Mouse (Mus musculus): Measurements from ENCODE around the gene Irs1. TPM values are rescaled to one million over a fixed set of nuclear protein-coding genes. Genes with fewer than 3 reads are reported as not detected.

Gene Irs1
- total and polyA plus RNA-seq, 3 experiments, result 10.5 to 50.0 (median 39.9) TPM

- TF ChIP-seq CTCF (IDR thresholded peaks at IDR 0.05) (0 out of 2 replicates have a peak, but pooled peaks have one; percentile 8), EP300 (IDR thresholded peaks at IDR 0.05; ENCODE audit: insufficient read depth, low read depth, low read length) (no peak), POLR2A (IDR thresholded peaks at IDR 0.05; ENCODE audit: insufficient read depth, low read depth, low read length) (no peak)
- no peaks in the 10 kb centered on the region for H3K36me3 ChIP-seq (ENCODE audit: control insufficient read depth, insufficient read depth, low read length)
- peak overlapping the region; percentile 67 for H3K4me3 ChIP-seq
- H3K27ac ChIP-seq, result peak overlapping the region; percentile 82
- peaks cover 8% of the 10 kb centered on the region; the same call in 1 of the 2 replicates for H3K79me2 ChIP-seq (replicated peaks; ENCODE audit: control insufficient read depth, insufficient read depth, low read length)
- intact Hi-C loops (cut with DNase I), result loop anchor here (5.0 to 10.0 kb wide), 3 partner anchors 273 to 591 kb away; no protein-coding TSS in a partner anchor
- peaks cover 2% of the 10 kb centered on the region for H3K4me1 ChIP-seq (ENCODE audit: control insufficient read depth, insufficient read depth, low read length)
- H3K9ac ChIP-seq (ENCODE audit: low read depth, low read length), result peak overlapping the region; percentile 89
- peak; percentile 39 to 40 for DNase-seq
- 0 out of 2 replicates have a peak, but pooled peaks cover 2% of the 10 kb centered on the region for H3K27me3 ChIP-seq (ENCODE audit: control insufficient read depth, insufficient read depth, low read length)
- 59% methylated on average over 16 of the region's 16 CpGs for WGBS
Observed at GRCm38 (mm10) chr1:82287776-82288325, 3.4 kb downstream of the Irs1 start.

- H3K79me2 ChIP-seq (replicated peaks; ENCODE audit: control insufficient read depth, insufficient read depth, low read length), result peaks cover 8% of the 10 kb centered on the region; the same call in 1 of the 2 replicates
- peak; percentile 47 to 63 for DNase-seq
- H3K27ac ChIP-seq, result peak overlapping the region; percentile 82
- 0 out of 2 replicates have a peak, but pooled peaks cover 2% of the 10 kb centered on the region for H3K27me3 ChIP-seq (ENCODE audit: control insufficient read depth, insufficient read depth, low read length)
- intact Hi-C loops (cut with DNase I), result loop anchor here (5.0 to 10.0 kb wide), 3 partner anchors 272 to 590 kb away; no protein-coding TSS in a partner anchor
- peaks cover 5% of the 10 kb centered on the region; the same call in 1 of the 2 replicates for H3K36me3 ChIP-seq (ENCODE audit: control insufficient read depth, insufficient read depth, low read length)
- peak overlapping the region; percentile 89 for H3K9ac ChIP-seq (ENCODE audit: low read depth, low read length)
- no peak for TF ChIP-seq EP300 (IDR thresholded peaks at IDR 0.05; ENCODE audit: insufficient read depth, low read depth, low read length)
- no peak for TF ChIP-seq POLR2A (IDR thresholded peaks at IDR 0.05; ENCODE audit: insufficient read depth, low read depth, low read length)
- TF ChIP-seq CTCF (IDR thresholded peaks at IDR 0.05), result no peak
- H3K4me1 ChIP-seq (ENCODE audit: control insufficient read depth, insufficient read depth, low read length), result peaks cover 4% of the 10 kb centered on the region
- WGBS, result 45% methylated on average over 22 of the region's 22 CpGs
- peak overlapping the region; percentile 67 for H3K4me3 ChIP-seq
Observed at GRCm38 (mm10) chr1:82287052-82287775, 4.0 kb downstream of the Irs1 start.

- H3K27ac ChIP-seq, result peak overlapping the region; percentile 82
- DNase-seq, result peak; percentile 26 to 29
- peaks cover 7% of the 10 kb centered on the region for H3K4me1 ChIP-seq (ENCODE audit: control insufficient read depth, insufficient read depth, low read length)
- H3K9ac ChIP-seq (ENCODE audit: low read depth, low read length), result peak overlapping the region; percentile 89
- peaks cover 8% of the 10 kb centered on the region; the same call in 1 of the 2 replicates for H3K79me2 ChIP-seq (replicated peaks; ENCODE audit: control insufficient read depth, insufficient read depth, low read length)
- peaks cover 8% of the 10 kb centered on the region; the same call in 1 of the 2 replicates for H3K36me3 ChIP-seq (ENCODE audit: control insufficient read depth, insufficient read depth, low read length)
- 0 out of 2 replicates have a peak, but pooled peaks cover 2% of the 10 kb centered on the region for H3K27me3 ChIP-seq (ENCODE audit: control insufficient read depth, insufficient read depth, low read length)
- TF ChIP-seq EP300 (IDR thresholded peaks at IDR 0.05; ENCODE audit: insufficient read depth, low read depth, low read length) (no peak), POLR2A (IDR thresholded peaks at IDR 0.05; ENCODE audit: insufficient read depth, low read depth, low read length) (0 out of 2 replicates have a peak, but pooled peaks have one; percentile 37)
- WGBS, result 32% methylated on average over 15 of the region's 15 CpGs
- intact Hi-C loops (cut with DNase I), result loop anchor here (5.0 to 10.0 kb wide), 3 partner anchors 272 to 589 kb away; no protein-coding TSS in a partner anchor
- peak overlapping the region; percentile 67 for H3K4me3 ChIP-seq
Observed at GRCm38 (mm10) chr1:82286190-82287051, 4.8 kb downstream of the Irs1 start.

GRCm38 (mm10) chr1:82285461-82286189 lies 5.6 kb downstream of the Irs1 start:
- WGBS, result 31% methylated on average over 5 of the region's 5 CpGs
- H3K9ac ChIP-seq (ENCODE audit: low read depth, low read length), result peak overlapping the region; percentile 75
- no peak for DNase-seq
- peaks cover 8% of the 10 kb centered on the region; the same call in 1 of the 2 replicates for H3K79me2 ChIP-seq (replicated peaks; ENCODE audit: control insufficient read depth, insufficient read depth, low read length)
- H3K4me1 ChIP-seq (ENCODE audit: control insufficient read depth, insufficient read depth, low read length), result peaks cover 7% of the 10 kb centered on the region
- intact Hi-C loops (cut with DNase I), result loop anchor here (5.0 to 10.0 kb wide), 3 partner anchors 271 to 588 kb away; no protein-coding TSS in a partner anchor
- H3K36me3 ChIP-seq (ENCODE audit: control insufficient read depth, insufficient read depth, low read length), result peaks cover 11% of the 10 kb centered on the region; the same call in 1 of the 2 replicates
- 0 out of 2 replicates have a peak, but pooled peaks cover 2% of the 10 kb centered on the region for H3K27me3 ChIP-seq (ENCODE audit: control insufficient read depth, insufficient read depth, low read length)
- H3K4me3 ChIP-seq, result peak overlapping the region; percentile 67
- H3K27ac ChIP-seq, result peak overlapping the region; percentile 82
- no peak for TF ChIP-seq EP300 (IDR thresholded peaks at IDR 0.05; ENCODE audit: insufficient read depth, low read depth, low read length)
- no peak for TF ChIP-seq CTCF (IDR thresholded peaks at IDR 0.05)
- TF ChIP-seq POLR2A (IDR thresholded peaks at IDR 0.05; ENCODE audit: insufficient read depth, low read depth, low read length), result no peak

GRCm38 (mm10) chr1:82284403-82284802 lies 6.8 kb downstream of the Irs1 start:
- WGBS, result 39% methylated on average over 4 of the region's 4 CpGs
- DNase-seq, result no peak
- Histone ChIP-seq H3K36me3 (ENCODE audit: control insufficient read depth, insufficient read depth, low read length) (peaks cover 17% of the 10 kb centered on the region), H3K27me3 (ENCODE audit: control insufficient read depth, insufficient read depth, low read length) (no peaks in the 10 kb centered on the region), H3K4me3 (peak overlapping the region; percentile 67), H3K4me1 (ENCODE audit: control insufficient read depth, insufficient read depth, low read length) (peaks cover 11% of the 10 kb centered on the region), H3K27ac (peak overlapping the region; percentile 82), H3K79me2 (replicated peaks; ENCODE audit: control insufficient read depth, insufficient read depth, low read length) (peaks cover 8% of the 10 kb centered on the region; the same call in 1 of the 2 replicates), H3K9ac (ENCODE audit: low read depth, low read length) (peak overlapping the region; percentile 66)
- TF ChIP-seq CTCF (IDR thresholded peaks at IDR 0.05), result no peak
- no peak for TF ChIP-seq POLR2A (IDR thresholded peaks at IDR 0.05; ENCODE audit: insufficient read depth, low read depth, low read length)
- no peak for TF ChIP-seq EP300 (IDR thresholded peaks at IDR 0.05; ENCODE audit: insufficient read depth, low read depth, low read length)
- intact Hi-C loops (cut with DNase I), result loop anchor here (5.0 to 10.0 kb wide), 2 partner anchors 42 to 270 kb away; no protein-coding TSS in a partner anchor
